Mouse (Mus musculus) myocyte (in vitro differentiated cells): ENCODE measurements around the gene Gar1. TPM values are rescaled to one million over a fixed set of nuclear protein-coding genes. Genes with fewer than 3 reads are reported as not detected.

Experiments used
- H3K27me3 ChIP-seq: one replicate; pipeline ENCODE4 v1.6.1; 2011; ENCODE audit not compliant: control insufficient read depth, insufficient read depth, insufficient read length
- H3K36me3 ChIP-seq: one replicate; pipeline ENCODE4 v1.6.1; 2011; ENCODE audit not compliant: control insufficient read depth, insufficient read depth
- H3K4me2 ChIP-seq: one replicate; pipeline ENCODE4 v1.6.1; 2011; ENCODE audit warnings: low read depth, control low read depth
- H3K4me3 ChIP-seq: one replicate; pipeline ENCODE4 v1.5.1; 2011; ENCODE audit warnings: mild to moderate bottlenecking, control low read depth, moderate library complexity
- H3K79me2 ChIP-seq: one replicate; pipeline ENCODE4 v1.6.1; 2011; ENCODE audit not compliant: control insufficient read depth, insufficient read depth
- H3ac ChIP-seq: one replicate; pipeline ENCODE4 v1.6.1; 2011; ENCODE audit not compliant: control insufficient read depth, insufficient read length
- CEBPB ChIP-seq: IDR thresholded peaks from 2 replicates; pipeline ENCODE4 v1.6.1; 2011; ENCODE audit warnings: mild to moderate bottlenecking, moderate library complexity; ENCODE audit not compliant: poor library complexity, insufficient read depth, severe bottlenecking
- E2F4 ChIP-seq: IDR thresholded peaks from one replicate; pipeline ENCODE4 v1.6.1; 2011; ENCODE audit warnings: mild to moderate bottlenecking, control low read depth, moderate library complexity; ENCODE audit not compliant: insufficient read depth
- MAX ChIP-seq: IDR thresholded peaks from one replicate; pipeline ENCODE4 v1.6.1; 2011; ENCODE audit warnings: low read depth, mild to moderate bottlenecking, control low read depth
- MYOD1 ChIP-seq, 3 experiments: IDR thresholded peaks; one replicate each; pipeline ENCODE4 v1.6.1; 2011; ENCODE audit warnings: control low read depth in 2 of 3, low read depth in 2 of 3, mild to moderate bottlenecking in 2 of 3, moderate library complexity in 1 of 3; ENCODE audit not compliant: insufficient read length in 2 of 3, control insufficient read depth in 1 of 3
- MYOG ChIP-seq, 3 experiments: IDR thresholded peaks; one replicate each; pipeline ENCODE4 v1.6.1; 2011; ENCODE audit warnings: control low read depth in 2 of 3, low read depth in 2 of 3, mild to moderate bottlenecking in 2 of 3; ENCODE audit not compliant: insufficient read length in 2 of 3, control insufficient read depth in 1 of 3, insufficient read depth in 1 of 3
- POLR2A ChIP-seq: IDR thresholded peaks from one replicate; pipeline ENCODE4 v1.6.1; 2011; ENCODE audit warnings: low read depth, mild to moderate bottlenecking, control low read depth, moderate library complexity; ENCODE audit not compliant: insufficient read length
- POLR2AphosphoS2 ChIP-seq: IDR thresholded peaks from one replicate; pipeline ENCODE4 v1.6.1; 2011; ENCODE audit warnings: low read depth, control low read depth; ENCODE audit not compliant: insufficient read length
- REST ChIP-seq: IDR thresholded peaks from one replicate; pipeline ENCODE4 v1.6.1; 2011; ENCODE audit warnings: mild to moderate bottlenecking, control low read depth, moderate library complexity; ENCODE audit not compliant: insufficient read depth, insufficient read length
- SRF ChIP-seq: IDR thresholded peaks from one replicate; pipeline ENCODE4 v1.6.1; 2011; ENCODE audit warnings: low read depth; ENCODE audit not compliant: control insufficient read depth, insufficient read length
- TCF12 ChIP-seq: IDR thresholded peaks from one replicate; pipeline ENCODE4 v1.6.1; 2011; ENCODE audit warnings: mild to moderate bottlenecking, control low read depth; ENCODE audit not compliant: poor library complexity, insufficient read depth, severe bottlenecking
- TCF3 ChIP-seq: IDR thresholded peaks from one replicate; pipeline ENCODE4 v1.6.1; 2011; ENCODE audit warnings: low read depth, control low read depth; ENCODE audit not compliant: insufficient read length
- USF1 ChIP-seq: IDR thresholded peaks from one replicate; pipeline ENCODE4 v1.6.1; 2011; ENCODE audit warnings: low read depth, mild to moderate bottlenecking, control low read depth, moderate library complexity
- polyA plus RNA-seq: library from polyadenylated mRNA; unstranded; fragments of >200 nt; fragmentation: generic; extraction: Trizol; gene quantifications from one replicate; pipeline ENCODE4 v1.2.1, GENCODE M21; 2012; ENCODE audit warnings: missing spikeins

Gene Gar1
- polyA plus RNA-seq, 1 experiment = 89.0 TPM

DNA sequence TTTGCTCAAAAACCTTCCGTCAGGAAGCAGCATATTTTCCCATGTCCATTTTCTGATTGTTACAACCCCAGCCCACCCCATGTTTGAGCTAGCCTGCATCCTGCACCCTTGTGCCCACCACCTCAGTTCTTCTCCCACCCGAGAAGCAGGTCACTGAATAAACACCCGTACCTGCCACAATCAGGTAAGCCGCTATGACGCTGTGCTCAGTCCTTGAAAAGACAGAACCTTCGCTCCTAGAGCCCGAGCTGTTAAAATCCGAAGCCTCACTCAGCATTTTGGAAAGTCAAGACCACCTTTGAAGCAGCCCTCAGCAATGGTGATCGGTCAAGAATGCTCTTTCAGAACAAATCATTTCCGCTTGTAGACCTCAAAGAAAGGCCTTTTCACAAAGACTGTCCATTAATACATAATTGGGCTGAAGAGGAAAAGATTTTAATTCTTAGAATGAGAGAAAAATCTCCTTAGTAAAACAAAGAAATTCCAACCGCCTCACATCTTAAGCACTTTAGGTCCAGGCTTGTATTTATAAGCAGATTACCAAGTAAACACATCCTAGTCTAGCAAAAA, 8.9 kb downstream of the Gar1 start, which contains the start of gene Rrh:
Gene Rrh (minus strand): TSS at position 382 of the 570 bp plus-strand sequence.
- Histone ChIP-seq H3ac (no peak within 1 kb of the TSS), H3K36me3 (peaks cover 5% of the 10 kb centered on the region), H3K79me2 (peaks cover 4% of the 10 kb centered on the region), H3K4me2 (no peak within 1 kb of the TSS), H3K27me3 (no peaks in the 10 kb centered on the region), H3K4me3 (no peak within 1 kb of the TSS)
- no peak for TF ChIP-seq TCF3
- TF ChIP-seq TCF12 = no peak
- TF ChIP-seq REST = no peak
- TF ChIP-seq SRF = no peak
- no peak for TF ChIP-seq POLR2A
- TF ChIP-seq POLR2AphosphoS2 = no peak
- no peak for TF ChIP-seq CEBPB
- TF ChIP-seq USF1 = no peak
- TF ChIP-seq MYOD1 (IDR thresholded peaks at IDR 0.05; ENCODE audit: control insufficient read depth in 1 of 3, insufficient read length in 2 of 3, low read depth in 2 of 3) = no peak
- no peak for TF ChIP-seq E2F4
- TF ChIP-seq MAX = no peak
- no peak for TF ChIP-seq MYOG (IDR thresholded peaks at IDR 0.05; ENCODE audit: control insufficient read depth in 1 of 3, insufficient read depth in 1 of 3, insufficient read length in 2 of 3, low read depth in 2 of 3)

DNA sequence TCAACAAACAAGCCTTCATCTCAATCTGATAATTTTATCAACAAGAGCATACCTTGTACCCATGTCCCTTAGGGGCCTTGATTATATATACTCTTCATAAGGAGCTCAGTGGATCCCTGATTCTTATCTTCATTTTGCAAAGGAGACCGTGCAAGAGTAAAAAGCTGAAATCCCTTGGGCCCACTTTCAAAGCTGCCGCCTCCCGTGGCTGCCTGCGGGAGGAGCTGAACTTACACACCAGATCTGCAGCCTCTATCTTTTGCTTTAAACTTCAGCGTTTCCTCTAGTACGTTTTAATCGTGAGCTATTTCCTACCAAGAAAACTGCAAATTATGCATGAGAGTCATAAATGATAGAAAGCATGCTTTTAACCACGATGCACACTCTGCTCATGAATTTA, 9.5 kb downstream of the Gar1 start:
- H3K36me3 ChIP-seq = peaks cover 5% of the 10 kb centered on the region
- H3K27me3 ChIP-seq = no peaks in the 10 kb centered on the region
- TF ChIP-seq MYOG (IDR thresholded peaks at IDR 0.05; ENCODE audit: control insufficient read depth in 1 of 3, insufficient read depth in 1 of 3, insufficient read length in 2 of 3, low read depth in 2 of 3) (no peak), TCF12 (no peak), TCF3 (no peak), SRF (no peak), USF1 (no peak), REST (no peak), POLR2A (no peak), POLR2AphosphoS2 (no peak), MYOD1 (IDR thresholded peaks at IDR 0.05; ENCODE audit: control insufficient read depth in 1 of 3, insufficient read length in 2 of 3, low read depth in 2 of 3) (no peak), E2F4 (no peak), MAX (no peak), CEBPB (no peak)
- no peak overlapping the region for H3K4me2 ChIP-seq
- peaks cover 3% of the 10 kb centered on the region for H3K79me2 ChIP-seq
- H3K4me3 ChIP-seq = no peak overlapping the region
- no peak overlapping the region for H3ac ChIP-seq

DNA sequence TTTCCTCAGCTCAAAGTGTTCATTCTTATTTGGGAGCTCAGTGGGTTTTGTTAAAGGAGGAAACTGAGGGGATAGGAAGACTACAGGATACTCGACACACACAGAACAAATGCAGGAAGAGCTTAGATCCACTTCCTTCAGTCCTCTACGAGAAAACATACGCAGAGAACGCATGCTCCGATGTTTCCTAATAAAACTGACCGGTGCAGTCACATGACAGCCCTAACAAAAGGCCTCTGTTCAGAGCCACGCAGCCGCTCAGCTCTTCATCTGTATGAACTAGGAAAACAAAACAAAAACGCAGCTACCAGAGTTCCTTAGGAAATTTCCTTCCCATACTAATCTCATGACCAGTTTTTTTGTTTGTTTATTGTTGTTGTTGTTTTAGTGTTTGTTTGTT, 10.3 kb downstream of the Gar1 start:
- no peaks in the 10 kb centered on the region for H3K79me2 ChIP-seq
- H3K27me3 ChIP-seq = no peaks in the 10 kb centered on the region
- no peak for TF ChIP-seq POLR2A
- no peak for TF ChIP-seq MYOG (IDR thresholded peaks at IDR 0.05; ENCODE audit: control insufficient read depth in 1 of 3, insufficient read depth in 1 of 3, insufficient read length in 2 of 3, low read depth in 2 of 3)
- TF ChIP-seq MAX = no peak
- no peak for TF ChIP-seq CEBPB
- no peak for TF ChIP-seq USF1
- no peak for TF ChIP-seq POLR2AphosphoS2
- TF ChIP-seq REST = no peak
- TF ChIP-seq SRF = no peak
- no peak for TF ChIP-seq E2F4
- TF ChIP-seq MYOD1 (IDR thresholded peaks at IDR 0.05; ENCODE audit: control insufficient read depth in 1 of 3, insufficient read length in 2 of 3, low read depth in 2 of 3) = no peak
- no peak for TF ChIP-seq TCF12
- TF ChIP-seq TCF3 = no peak

DNA sequence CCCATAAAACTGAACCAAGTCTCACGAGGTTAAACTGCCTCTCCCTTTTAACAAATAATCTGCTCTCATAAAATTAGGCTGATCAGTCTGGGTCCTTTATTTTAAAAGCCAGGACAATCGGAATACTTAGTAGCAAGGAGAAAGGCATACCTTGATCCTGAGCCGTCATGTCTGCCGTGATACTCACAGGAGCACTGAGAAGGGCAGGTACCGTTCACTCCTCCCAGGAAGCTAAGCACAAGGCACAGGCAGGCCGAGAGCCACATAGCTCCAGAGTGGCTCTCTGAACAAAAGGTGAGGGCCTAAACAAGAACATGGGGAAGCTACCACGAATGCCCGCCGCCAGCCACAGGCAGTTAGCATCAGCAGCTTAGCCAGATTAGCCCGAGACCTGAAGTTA, 27.4 kb downstream of the Gar1 start, which contains the start of gene Lrit3:
Gene Lrit3 (minus strand): TSS at position 266 of the 400 bp plus-strand sequence.
- Histone ChIP-seq H3K36me3 (no peaks in the 10 kb centered on the region), H3K27me3 (no peaks in the 10 kb centered on the region), H3ac (no peak within 1 kb of the TSS), H3K4me2 (no peak within 1 kb of the TSS), H3K79me2 (no peaks in the 10 kb centered on the region), H3K4me3 (no peak within 1 kb of the TSS)
- TF ChIP-seq TCF12 (no peak), REST (no peak), CEBPB (no peak), SRF (no peak), TCF3 (no peak), MYOD1 (IDR thresholded peaks at IDR 0.05; ENCODE audit: control insufficient read depth in 1 of 3, insufficient read length in 2 of 3, low read depth in 2 of 3) (no peak), E2F4 (no peak), POLR2A (no peak), USF1 (no peak), MYOG (IDR thresholded peaks at IDR 0.05; ENCODE audit: control insufficient read depth in 1 of 3, insufficient read depth in 1 of 3, insufficient read length in 2 of 3, low read depth in 2 of 3) (no peak), MAX (no peak), POLR2AphosphoS2 (no peak)

More for the DNA sequence above, 10.3 kb downstream of the Gar1 start:
- Histone ChIP-seq H3ac (no peak overlapping the region), H3K4me3 (no peak overlapping the region), H3K4me2 (no peak overlapping the region), H3K36me3 (peaks cover 5% of the 10 kb centered on the region)
